Mouse (Mus musculus) hindbrain, postnatal 0 days (tissue): ENCODE data around the gene Dapk1. TPM values are rescaled to one million over a fixed set of nuclear protein-coding genes. Genes with fewer than 3 reads are reported as not detected.

ENCODE experiments used
- ATAC-seq: fragments of 200-750 bp; cut with Nextera tagmentation; 2 replicates; pipeline ENCODE4 v1.8.0; 2017; ENCODE audit warnings: mild to moderate bottlenecking, moderate TSS enrichment, moderate library complexity
- DNase-seq: peaks from one replicate; pipeline ENCODE4 v3.0.0-alpha.2; 2015; ENCODE audit warnings: low spot score
- H3K27ac ChIP-seq: fragments of 300-500 bp; sonication (generic); 2 replicates; pipeline ENCODE4 v1.5.1; 2014; ENCODE audit warnings: mild to moderate bottlenecking
- H3K27me3 ChIP-seq: fragments of 300-500 bp; sonication (generic); 2 replicates; pipeline ENCODE4 v1.6.1; 2014; ENCODE audit warnings: low read length, mixed read lengths; ENCODE audit not compliant: insufficient read depth
- H3K36me3 ChIP-seq: fragments of 300-500 bp; sonication (generic); 2 replicates; pipeline ENCODE4 v1.6.1; 2014; ENCODE audit warnings: low read length, mixed read lengths; ENCODE audit not compliant: insufficient read depth
- H3K4me1 ChIP-seq: fragments of 300-500 bp; sonication (generic); 2 replicates; pipeline ENCODE4 v1.6.1; 2014; ENCODE audit warnings: antibody characterized with exemption, low read length, mixed read lengths; ENCODE audit not compliant: insufficient read depth
- H3K4me2 ChIP-seq: fragments of 300-500 bp; sonication (generic); 2 replicates; pipeline ENCODE4 v1.6.1; 2014; ENCODE audit warnings: low read depth, mild to moderate bottlenecking, low read length, moderate library complexity, mixed read lengths
- H3K4me3 ChIP-seq: fragments of 300-500 bp; sonication (generic); 2 replicates; pipeline ENCODE4 v1.5.1; 2014; ENCODE audit warnings: low read length
- H3K9ac ChIP-seq: fragments of 300-500 bp; sonication (generic); replicated peaks from 2 replicates; pipeline ENCODE4 v1.6.1; 2014; ENCODE audit warnings: mild to moderate bottlenecking, low read length, moderate library complexity, mixed read lengths
- H3K9me3 ChIP-seq: fragments of 300-500 bp; sonication (generic); 2 replicates; pipeline ENCODE4 v1.6.1; 2016; ENCODE audit warnings: low read length, mixed read lengths
- CTCF ChIP-seq: IDR thresholded peaks from 2 replicates; pipeline ENCODE4 v1.5.1; 2016; ENCODE audit warnings: antibody characterized with exemption, control low read depth, low read depth
- WGBS: fragments of 180-500 bp; shearing (Covaris S2); extraction: QIAGEN DNeasy Blood & Tissue Kit; methylation state at CpG from one replicate; pipeline ENCODE4 v1.1.7; 2014; 5-methylcytosine and 5-hydroxymethylcytosine counted together
- polyA plus RNA-seq: library from polyadenylated mRNA; unstranded; fragments of >200 nt; fragmentation: Nextera tagmentation; extraction: Ambion mirVana; gene quantifications from 2 replicates; pipeline ENCODE4 v1.2.1, GENCODE M21; 2015
- total RNA-seq: library from RNA; depleted of rRNA; stranded (reverse); fragments of >200 nt; gene quantifications from 2 replicates; pipeline ENCODE4 v1.2.3, GENCODE M21; 2014

Gene Dapk1
- total and polyA plus RNA-seq, 2 experiments from 2014 or later, result 25.7 to 63.1 TPM

DNA sequence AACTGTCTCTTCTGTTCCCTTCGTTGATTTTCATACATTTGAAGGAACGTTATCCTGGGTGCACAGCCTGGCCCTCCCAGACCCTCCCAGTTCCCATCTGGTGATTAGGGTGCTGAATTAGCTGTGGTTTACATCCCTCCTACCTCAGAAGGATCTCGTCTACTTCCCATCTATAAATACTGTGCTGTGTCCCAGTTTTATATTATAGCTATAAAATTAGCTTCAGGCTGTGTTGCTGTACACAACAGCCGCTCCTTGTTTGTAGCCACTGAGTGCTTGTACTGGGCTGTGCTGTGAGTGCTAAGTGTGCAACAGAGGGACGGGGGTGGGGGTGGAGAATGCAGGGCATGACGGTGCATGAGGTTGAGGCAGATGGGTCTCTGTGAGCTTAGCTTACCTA lies 77.2 kb downstream of the Dapk1 start:
- H3K27me3 ChIP-seq, result no peaks in the 10 kb centered on the region
- no peak overlapping the region for H3K27ac ChIP-seq
- TF ChIP-seq CTCF, result no peak
- H3K36me3 ChIP-seq, result no peaks in the 10 kb centered on the region
- H3K9me3 ChIP-seq, result no peaks in the 10 kb centered on the region
- ATAC-seq (no peak), DNase-seq (no peak)
- WGBS, result 73% methylated on average over 6 of the region's 6 CpGs
- H3K4me2 ChIP-seq, result no peak overlapping the region
- H3K4me3 ChIP-seq, result no peak overlapping the region
- H3K9ac ChIP-seq, result no peak overlapping the region
- no peaks in the 10 kb centered on the region for H3K4me1 ChIP-seq

DNA sequence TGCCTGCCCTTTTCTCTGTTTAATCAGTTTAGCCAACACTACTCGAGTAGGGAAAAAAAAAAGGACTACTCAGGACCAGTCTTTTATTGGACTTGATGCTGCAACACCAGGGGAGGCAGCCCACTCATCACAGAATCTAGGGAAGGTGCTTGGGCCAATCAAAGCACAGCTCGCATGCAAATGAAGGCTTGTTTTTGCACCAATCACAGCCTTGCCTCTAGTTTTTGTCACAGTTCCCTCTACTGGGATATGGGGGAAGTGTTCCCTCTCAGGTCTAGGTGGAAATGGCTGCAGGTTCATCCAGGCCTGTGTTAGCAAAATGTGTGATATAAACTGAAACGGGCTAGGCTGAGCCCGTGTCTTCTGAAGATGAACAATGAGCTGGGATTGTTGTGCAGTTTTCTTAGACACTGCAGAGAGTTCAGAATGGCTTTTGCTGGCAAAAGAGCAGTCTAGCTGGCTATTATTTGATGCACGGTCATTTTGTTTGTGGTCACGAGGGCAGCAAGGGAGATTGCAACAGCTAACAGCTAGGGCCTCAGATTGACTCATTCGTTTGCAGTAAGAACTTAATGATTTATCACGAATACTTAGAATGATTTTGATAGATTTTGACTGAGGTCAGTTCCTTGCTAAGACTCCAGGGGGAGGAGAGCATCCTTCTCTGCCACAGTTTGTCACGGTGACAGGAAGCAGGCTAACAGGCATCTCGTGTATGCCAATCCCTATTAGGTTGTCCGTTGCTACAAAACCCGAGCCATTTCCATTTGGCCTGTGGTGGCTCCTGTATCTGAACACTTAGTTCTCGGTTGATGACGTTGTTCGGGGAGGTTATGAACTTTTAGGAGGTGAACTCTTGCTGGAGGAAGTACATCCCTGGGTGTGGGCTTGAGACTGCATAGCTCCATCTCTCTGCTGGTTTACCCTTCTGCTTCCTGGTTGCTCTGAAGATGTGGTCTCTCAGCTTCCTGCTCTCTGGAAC lies 81.3 kb downstream of the Dapk1 start:
- H3K4me2 ChIP-seq, result no peak overlapping the region
- H3K4me1 ChIP-seq, result peaks cover 23% of the 10 kb centered on the region
- peak; percentile 46 for TF ChIP-seq CTCF
- H3K4me3 ChIP-seq, result no peak overlapping the region
- H3K27ac ChIP-seq, result peak overlapping the region; percentile 52
- H3K27me3 ChIP-seq, result no peaks in the 10 kb centered on the region
- H3K9me3 ChIP-seq, result no peaks in the 10 kb centered on the region
- peak; percentile 53 for DNase-seq
- no peaks in the 10 kb centered on the region for H3K36me3 ChIP-seq
- 74% methylated on average over 15 of the region's 15 CpGs for WGBS
- H3K9ac ChIP-seq, result no peak overlapping the region
- peak; percentile 55 for ATAC-seq

DNA sequence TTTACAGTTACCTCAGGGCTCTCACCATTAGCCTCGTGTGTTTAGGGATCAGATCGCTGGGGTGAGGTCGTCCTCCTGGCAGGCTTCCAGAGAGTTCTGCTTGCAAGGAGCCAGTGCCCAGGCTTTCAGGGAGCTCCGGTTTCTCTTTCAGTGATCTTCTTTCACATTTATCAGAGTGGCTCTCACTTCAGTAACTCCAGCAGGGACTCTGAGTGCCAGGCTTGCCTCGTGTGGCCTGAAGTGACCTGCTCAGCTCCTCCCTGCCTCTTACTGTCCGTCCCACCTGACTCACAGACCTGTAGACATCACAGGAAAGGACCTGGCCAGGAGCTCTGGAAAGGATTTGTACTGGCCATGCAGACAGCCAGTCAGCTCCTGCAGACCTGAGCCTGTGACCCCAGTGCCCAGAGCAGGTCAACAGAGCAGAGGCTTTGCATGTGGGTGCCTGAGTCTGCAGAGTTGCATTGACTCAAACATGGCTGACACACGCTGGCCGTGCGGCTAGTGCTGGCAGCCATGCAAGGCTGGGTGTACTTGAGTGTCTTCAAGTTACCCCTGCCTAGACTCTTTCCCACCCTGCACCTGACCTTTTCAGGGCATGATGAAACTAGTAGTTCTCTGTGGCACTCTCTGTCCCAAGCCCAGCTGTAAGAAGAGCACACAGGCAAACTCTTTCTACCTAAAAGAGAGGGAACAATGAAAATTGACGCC lies 82.5 kb downstream of the Dapk1 start:
- H3K27me3 ChIP-seq, result no peaks in the 10 kb centered on the region
- DNase-seq (peak; percentile 46), ATAC-seq (no peak)
- no peaks in the 10 kb centered on the region for H3K9me3 ChIP-seq
- H3K36me3 ChIP-seq, result no peaks in the 10 kb centered on the region
- no peak for TF ChIP-seq CTCF
- H3K4me2 ChIP-seq, result no peak overlapping the region
- 49% methylated on average over 10 of the region's 10 CpGs for WGBS
- H3K27ac ChIP-seq, result peak overlapping the region; percentile 52; the same call in 1 of the 2 replicates
- H3K4me3 ChIP-seq, result no peak overlapping the region
- peaks cover 25% of the 10 kb centered on the region for H3K4me1 ChIP-seq
- H3K9ac ChIP-seq, result no peak overlapping the region

DNA sequence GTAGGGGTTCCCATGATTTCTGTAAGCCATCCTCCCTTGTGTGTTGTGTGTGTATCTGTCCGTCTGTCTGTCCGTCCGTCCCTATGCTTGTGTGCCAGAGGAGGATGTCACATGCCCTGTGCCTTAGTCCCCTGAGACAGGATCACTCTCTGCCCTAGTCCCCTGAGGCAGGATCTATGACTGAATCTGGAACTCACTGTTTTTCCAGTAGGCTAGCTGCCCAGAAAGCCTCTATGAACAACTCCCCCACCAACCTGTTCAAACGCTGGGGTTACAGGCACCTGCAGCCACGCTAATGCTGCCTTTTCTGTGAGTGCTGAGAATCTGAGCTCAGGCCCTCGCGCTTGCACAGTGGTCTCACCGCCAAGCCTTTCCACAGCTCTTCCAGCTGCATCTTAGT lies 83.1 kb downstream of the Dapk1 start:
- Histone ChIP-seq H3K4me3 (no peak overlapping the region), H3K36me3 (no peaks in the 10 kb centered on the region), H3K4me1 (peaks cover 28% of the 10 kb centered on the region), H3K27me3 (no peaks in the 10 kb centered on the region), H3K9me3 (no peaks in the 10 kb centered on the region), H3K9ac (no peak overlapping the region), H3K4me2 (no peak overlapping the region), H3K27ac (peak overlapping the region; percentile 52)
- 51% methylated on average over 8 of the region's 8 CpGs for WGBS
- ATAC-seq (no peak; the same call in 1 of the 2 replicates), DNase-seq (no peak)
- TF ChIP-seq CTCF, result no peak

DNA sequence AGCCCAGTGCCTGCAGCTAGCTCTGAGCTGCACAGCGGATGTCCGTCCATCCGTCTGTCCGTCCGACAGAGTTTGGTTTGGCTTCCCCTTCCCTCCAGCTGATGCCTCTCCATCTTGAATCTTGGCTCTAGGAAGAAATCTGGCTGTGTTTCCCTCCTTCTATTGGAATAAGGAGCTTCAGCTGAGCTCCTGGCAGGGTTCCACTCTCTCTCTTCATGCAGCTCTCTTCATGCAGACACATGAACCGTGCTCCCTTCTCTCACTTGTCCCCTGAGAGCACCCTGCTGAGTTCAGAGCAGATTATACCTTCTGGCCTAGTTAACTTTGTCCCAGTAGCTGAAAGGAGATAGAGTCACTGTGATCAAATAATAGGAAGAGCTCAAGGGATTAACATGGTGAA lies 83.5 kb downstream of the Dapk1 start:
- DNase-seq, result peak; percentile 75
- ATAC-seq, result peak; percentile 30; the same call in 1 of the 2 replicates
- Histone ChIP-seq H3K4me3 (no peak overlapping the region), H3K4me1 (peaks cover 28% of the 10 kb centered on the region), H3K36me3 (no peaks in the 10 kb centered on the region), H3K27me3 (no peaks in the 10 kb centered on the region), H3K9me3 (no peaks in the 10 kb centered on the region), H3K9ac (no peak overlapping the region), H3K27ac (peak overlapping the region; percentile 52), H3K4me2 (no peak overlapping the region)
- 32% methylated on average over 6 of the region's 6 CpGs for WGBS
- no peak for TF ChIP-seq CTCF

DNA sequence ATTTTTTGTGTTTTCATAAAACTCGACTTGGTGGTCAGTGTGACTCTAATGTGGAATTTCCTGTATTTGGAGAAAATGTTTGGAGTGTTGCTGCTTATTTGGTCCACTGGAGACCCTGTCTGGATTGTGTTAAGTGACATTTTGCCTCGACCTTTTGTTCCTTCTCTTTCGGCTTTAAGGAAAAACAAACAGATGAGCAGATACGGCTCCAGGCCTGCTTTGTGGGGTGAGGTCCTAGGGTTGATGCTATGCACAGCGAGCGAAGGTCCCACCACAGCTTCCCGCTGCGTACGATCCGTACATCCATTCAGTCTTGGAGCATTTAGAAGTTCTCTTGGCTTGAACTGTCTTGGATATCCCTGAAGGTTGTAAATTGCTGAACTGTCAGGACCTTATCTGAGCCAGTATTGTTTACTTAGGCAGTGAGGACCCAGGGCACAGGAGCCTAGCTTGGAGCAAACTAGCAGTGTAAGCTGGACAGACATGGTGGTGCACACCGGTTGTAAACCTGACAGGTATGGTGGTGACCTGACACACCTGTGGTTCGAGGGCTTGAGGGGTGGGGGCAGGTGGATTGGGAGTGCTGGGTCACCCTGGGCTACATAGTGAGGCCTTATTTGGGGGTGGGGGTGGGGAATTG lies 84.4 kb downstream of the Dapk1 start:
- H3K4me2 ChIP-seq, result no peak overlapping the region
- no peaks in the 10 kb centered on the region for H3K9me3 ChIP-seq
- H3K36me3 ChIP-seq, result no peaks in the 10 kb centered on the region
- no peak overlapping the region for H3K4me3 ChIP-seq
- H3K27ac ChIP-seq, result peak overlapping the region; percentile 26; the same call in 1 of the 2 replicates
- ATAC-seq (no peak), DNase-seq (no peak)
- no peaks in the 10 kb centered on the region for H3K27me3 ChIP-seq
- no peak overlapping the region for H3K9ac ChIP-seq
- TF ChIP-seq CTCF, result no peak
- WGBS, result 70% methylated on average over 12 of the region's 12 CpGs
- peaks cover 28% of the 10 kb centered on the region for H3K4me1 ChIP-seq
